ENCODE assay signal across 7 mouse cellular contexts in genomic region chr11:55518806-55519674, GRCm38 (mm10). TPM values are rescaled to one million over a fixed set of nuclear protein-coding genes. Genes with fewer than 3 reads are reported as not detected.
DNase-seq lines count a peak whose midpoint lies in the region; ATAC-seq and TF ChIP-seq lines count a peak whose summit lies in the region.

No protein-coding gene starts in this region.

- H3K4me1 ChIP-seq in MEL (ENCODE audit: control insufficient read depth in 1 of 2, insufficient read depth in 2 of 2, low read length in 2 of 2) = peaks cover 14 to 16% of the 10 kb centered on the region in 2 experiments
- H3K4me1 ChIP-seq in hindbrain, embryonic 11.5 days (replicated peaks; ENCODE audit: control insufficient read depth, insufficient read depth, low read length) = no peaks in the 10 kb centered on the region

- peak; percentile 88 to 98 (median 95) for TF ChIP-seq CTCF in MEL (IDR thresholded peaks at IDR 0.05 in 2 of 3, conservative IDR thresholded peaks at IDR 0.05 in 1 of 3; ENCODE audit: control insufficient read depth in 1 of 3, insufficient read depth in 1 of 3, low read depth in 2 of 3, low read length in 3 of 3, poor library complexity in 1 of 3, severe bottlenecking in 1 of 3)

- H3K36me3 ChIP-seq in MEL (ENCODE audit: control insufficient read depth in 1 of 2, insufficient read depth in 2 of 2, low read length in 2 of 2) = peaks cover 0 to 14% of the 10 kb centered on the region in 2 experiments; a peak in 2 of 4 replicates
- H3K36me3 ChIP-seq in hindbrain, embryonic 11.5 days (ENCODE audit: control insufficient read depth, insufficient read depth, low read length) = no peaks in the 10 kb centered on the region

- 11% methylated on average over 9 of the region's 9 CpGs for WGBS in hindbrain, embryonic 11.5 days

- no peak overlapping the region for H3K4me2 ChIP-seq in hindbrain, embryonic 11.5 days (replicated peaks; ENCODE audit: low read depth, low read length)

- H3K9ac ChIP-seq in MEL (ENCODE audit: control insufficient read depth, low read depth, low read length, poor library complexity, severe bottlenecking) = no peak overlapping the region
- no peak overlapping the region for H3K9ac ChIP-seq in hindbrain, embryonic 11.5 days (ENCODE audit: low read depth, low read length)

- TF ChIP-seq EP300 in MEL (IDR thresholded peaks at IDR 0.05; ENCODE audit: low read depth in 1 of 2, low read length in 2 of 2) = no peak

- H3K9me3 ChIP-seq in MEL (replicated peaks; ENCODE audit: insufficient read depth, low read length) = no peaks in the 10 kb centered on the region
- H3K9me3 ChIP-seq in hindbrain, embryonic 11.5 days (ENCODE audit: control insufficient read depth, low read length) = no peaks in the 10 kb centered on the region

- no peak overlapping the region for H3K27ac ChIP-seq in MEL (ENCODE audit: control insufficient read depth, low read depth, low read length)
- H3K27ac ChIP-seq in hindbrain, embryonic 11.5 days (ENCODE audit: low read depth, low read length) = no peak overlapping the region

- no peaks in the 10 kb centered on the region for H3K79me2 ChIP-seq in MEL (ENCODE audit: control insufficient read depth, insufficient read depth, low read length, poor library complexity)

- peak; percentile 94 for TF ChIP-seq RAD21 in MEL (IDR thresholded peaks at IDR 0.05; ENCODE audit: low read depth, low read length)

- peak; percentile 78 for ATAC-seq in erythroblast, adult 5-6 weeks (replicated peaks; ENCODE audit: low FRiP score, poor library complexity, severe bottlenecking)
- ATAC-seq in hindbrain, embryonic 11.5 days (ENCODE audit: low FRiP score) = peak; percentile 38; the same call in 1 of the 2 replicates

- TF ChIP-seq POLR2A in MEL (IDR thresholded peaks at IDR 0.05; ENCODE audit: control insufficient read depth in 1 of 2, insufficient read depth in 1 of 2, low read depth in 1 of 2, low read length in 2 of 2, poor library complexity in 1 of 2) = no peak

- peak; percentile 84 for DNase-seq in MEL (ENCODE audit: low read depth, low spot score)
- DNase-seq in brain, adult 2 months (ENCODE audit: low read depth, low spot score) = peak; percentile 93
- peak; percentile 86 for DNase-seq in hindbrain, embryonic 11.5 days (ENCODE audit: low spot score)
- peak; percentile 83 to 88 for DNase-seq in layer of hippocampus, postnatal 10 days (ENCODE audit: low spot score in 2 of 2)
- peak; percentile 66 for DNase-seq in lung, postnatal 14 days
- DNase-seq in retina, postnatal 7 days (ENCODE audit: low read depth, low spot score) = peak; percentile 61

- H3K27me3 ChIP-seq in MEL (ENCODE audit: control insufficient read depth in 1 of 2, insufficient read depth in 2 of 2, low read length in 2 of 2) = no peaks in the 10 kb centered on the region
- H3K27me3 ChIP-seq in hindbrain, embryonic 11.5 days (ENCODE audit: control insufficient read depth, insufficient read depth, low read length) = no peaks in the 10 kb centered on the region

- H3K4me3 ChIP-seq in MEL (ENCODE audit: control insufficient read depth in 1 of 2, insufficient read depth in 1 of 2, low read depth in 2 of 2, low read length in 2 of 2) = no peak overlapping the region; a peak in 1 of 4 replicates
- H3K4me3 ChIP-seq in hindbrain, embryonic 11.5 days (ENCODE audit: low read depth, low read length) = no peak overlapping the region

TF ChIP-seq in MEL, 35 proteins besides CTCF, POLR2A, EP300 and RAD21:
- TF ChIP-seq MAX (IDR thresholded peaks at IDR 0.05; ENCODE audit: low read length) = no peak
- TF ChIP-seq SIN3A (IDR thresholded peaks at IDR 0.05; ENCODE audit: low read length) = peak; percentile 50; the same call in 1 of the 2 replicates
- peak; percentile 75; the same call in 1 of the 2 replicates for TF ChIP-seq MAZ (IDR thresholded peaks at IDR 0.05; ENCODE audit: low read depth, low read length)
- 0 out of 2 replicates have a peak, but pooled peaks have one; percentile 30 for TF ChIP-seq BHLHE40 (IDR thresholded peaks at IDR 0.05; ENCODE audit: borderline replicate concordance, low read depth, low read length)
- TF ChIP-seq MEF2A (IDR thresholded peaks at IDR 0.05; ENCODE audit: extremely low read depth, insufficient replicate concordance, low read depth, low read length, poor library complexity, severe bottlenecking) = no peak
- TF ChIP-seq JUND (IDR thresholded peaks at IDR 0.05; ENCODE audit: low read depth, low read length) = no peak
- TF ChIP-seq KAT2A (conservative IDR thresholded peaks at IDR 0.05; ENCODE audit: low read depth, low read length) = no peak
- TF ChIP-seq SMC3 (IDR thresholded peaks at IDR 0.05; ENCODE audit: low read depth, low read length) = peak; percentile 89
- no peak for TF ChIP-seq USF2 (IDR thresholded peaks at IDR 0.05; ENCODE audit: borderline replicate concordance in 1 of 2, insufficient read depth in 1 of 2, low read depth in 1 of 2, low read length in 2 of 2)
- TF ChIP-seq ZC3H11A (IDR thresholded peaks at IDR 0.05; ENCODE audit: low read depth, low read length) = peak; percentile 85
- TF ChIP-seq ELF1 (IDR thresholded peaks at IDR 0.05; ENCODE audit: low read depth, low read length) = no peak
- TF ChIP-seq MYC (IDR thresholded peaks at IDR 0.05; ENCODE audit: low read depth, low read length) = 0 out of 2 replicates have a peak, but pooled peaks have one; percentile 15
- no peak for TF ChIP-seq UBTF (IDR thresholded peaks at IDR 0.05; ENCODE audit: borderline replicate concordance, insufficient read depth, low read depth, low read length)

RNA-seq across cellular contexts. Expression of gene G3bp1, which starts 49.6 kb away (rescaled TPM):
- 314 TPM in 2 replicates for total RNA-seq in MEL (2012; rRNA removed)
- polyA plus RNA-seq in MEL (2012; ENCODE audit: insufficient read depth in 1 of 2, insufficient read length in 2 of 2, low read depth in 1 of 2, low replicate concordance in 2 of 2, missing spikeins in 1 of 2) = 100 to 1,000 TPM; 129 to 246 TPM
- 13.3 and 18.2 TPM in 2 replicates for total RNA-seq in erythroblast, adult 5-6 weeks (2015; ENCODE audit: low replicate concordance)
- 19.0 and 20.9 TPM in 2 replicates for total RNA-seq in erythroblast, adult 5-6 weeks (2017; ENCODE audit: low replicate concordance)
- polyA plus RNA-seq in hindbrain, embryonic 11.5 days (2014; fragmentation: Nextera tagmentation; extraction: Ambion mirVana) = 199 and 220 TPM in 2 replicates
- total RNA-seq in layer of hippocampus, postnatal 10 days (2021) = 10 to 100 TPM; 43.8 to 44.0 TPM

RNA-seq across cellular contexts. Expression of gene Atox1, which starts 58.0 kb away (rescaled TPM):
- total RNA-seq in MEL (2012; rRNA removed) = 340 and 365 TPM in 2 replicates
- polyA plus RNA-seq in MEL (2012; ENCODE audit: insufficient read depth in 1 of 2, insufficient read length in 2 of 2, low read depth in 1 of 2, low replicate concordance in 2 of 2, missing spikeins in 1 of 2) = 100 to 1,000 TPM in 1 of 2 experiments, not detected in 1; 258 TPM
- total RNA-seq in erythroblast, adult 5-6 weeks (2015; ENCODE audit: low replicate concordance) = 25.9 and 45.8 TPM in 2 replicates
- 18.7 and 20.2 TPM in 2 replicates for total RNA-seq in erythroblast, adult 5-6 weeks (2017; ENCODE audit: low replicate concordance)
- 248 and 262 TPM in 2 replicates for polyA plus RNA-seq in hindbrain, embryonic 11.5 days (2014; fragmentation: Nextera tagmentation; extraction: Ambion mirVana)
- 100 to 1,000 TPM; 139 to 143 TPM for total RNA-seq in layer of hippocampus, postnatal 10 days (2021)
